Mouse (Mus musculus): ENCODE measurements at regions not wholly inside any gene's neighbourhood (a gene's known extent, or its start where the extent isn't known, plus 50 kb on each side); places are given as distances from the start of the nearest gene placed in this dataset.

- DNase-seq (ENCODE audit: low spot score in 2 of 2), result no peak
Measured at GRCm38 (mm10) chr9:115361191-115361590, 51.0 kb upstream of the Stt3b start.

- no peak for DNase-seq (ENCODE audit: low spot score in 2 of 2)
Measured at GRCm38 (mm10) chr9:115361881-115362280, 51.7 kb upstream of the Stt3b start.

GRCm38 (mm10) chr9:115362486-115362885, 52.3 kb upstream of the Stt3b start:
- DNase-seq (ENCODE audit: low spot score in 2 of 2), result no peak

- DNase-seq (ENCODE audit: low spot score in 2 of 2), result no peak
Measured at GRCm38 (mm10) chr9:115364919-115365861, 55.0 kb upstream of the Stt3b start.

- no peak for DNase-seq (ENCODE audit: low spot score in 2 of 2)
Measured at GRCm38 (mm10) chr9:115367808-115368207, 57.6 kb upstream of the Stt3b start.

GRCm38 (mm10) chr9:115380276-115380675, 70.1 kb upstream of the Stt3b start:
- no peak for DNase-seq (ENCODE audit: low spot score in 2 of 2)

GRCm38 (mm10) chr9:115382824-115383475, 72.7 kb upstream of the Stt3b start:
- peak in 1 of 2 experiments; percentile 30 for DNase-seq (ENCODE audit: low spot score in 2 of 2)

- DNase-seq (ENCODE audit: low spot score in 2 of 2), result no peak
Measured at GRCm38 (mm10) chr9:115383935-115384334, 73.7 kb upstream of the Stt3b start.

- DNase-seq (ENCODE audit: low spot score in 2 of 2), result no peak
Measured at GRCm38 (mm10) chr9:115384345-115384744, 74.1 kb upstream of the Stt3b start.

- no peak for DNase-seq (ENCODE audit: low spot score in 2 of 2)
Measured at GRCm38 (mm10) chr9:115387471-115388360, 77.5 kb upstream of the Stt3b start.

- no peak for DNase-seq (ENCODE audit: low spot score in 2 of 2)
Measured at GRCm38 (mm10) chr9:115388361-115388759, 78.1 kb upstream of the Stt3b start.

- DNase-seq (ENCODE audit: low spot score in 2 of 2), result no peak
Measured at GRCm38 (mm10) chr9:115389082-115389481, 78.9 kb upstream of the Stt3b start.

- peak in 1 of 2 experiments; percentile 26 for DNase-seq (ENCODE audit: low spot score in 2 of 2)
Measured at GRCm38 (mm10) chr9:115390880-115391281, 80.7 kb upstream of the Stt3b start.

- DNase-seq (ENCODE audit: low spot score in 2 of 2), result no peak
Measured at GRCm38 (mm10) chr9:115395511-115395910, 85.3 kb upstream of the Stt3b start.

GRCm38 (mm10) chr9:115400461-115400860, 90.2 kb upstream of the Stt3b start:
- no peak for DNase-seq (ENCODE audit: low spot score in 2 of 2)

- DNase-seq (ENCODE audit: low spot score in 2 of 2), result no peak
Measured at GRCm38 (mm10) chr9:115401405-115402151, 91.4 kb upstream of the Stt3b start.

GRCm38 (mm10) chr9:115402661-115403060, 92.4 kb upstream of the Stt3b start:
- no peak for DNase-seq (ENCODE audit: low spot score in 2 of 2)

- DNase-seq (ENCODE audit: low spot score in 2 of 2), result no peak
Measured at GRCm38 (mm10) chr9:115403354-115403968, 93.2 kb upstream of the Stt3b start.

GRCm38 (mm10) chr9:115407901-115408470, 97.8 kb upstream of the Stt3b start:
- DNase-seq (ENCODE audit: low spot score in 2 of 2), result no peak

- DNase-seq (ENCODE audit: low spot score in 2 of 2), result no peak
Measured at GRCm38 (mm10) chr9:115408886-115409285, 98.7 kb upstream of the Stt3b start.
